35 mouse cellular contexts compared by ENCODE assay signal in the genomic region with DNA sequence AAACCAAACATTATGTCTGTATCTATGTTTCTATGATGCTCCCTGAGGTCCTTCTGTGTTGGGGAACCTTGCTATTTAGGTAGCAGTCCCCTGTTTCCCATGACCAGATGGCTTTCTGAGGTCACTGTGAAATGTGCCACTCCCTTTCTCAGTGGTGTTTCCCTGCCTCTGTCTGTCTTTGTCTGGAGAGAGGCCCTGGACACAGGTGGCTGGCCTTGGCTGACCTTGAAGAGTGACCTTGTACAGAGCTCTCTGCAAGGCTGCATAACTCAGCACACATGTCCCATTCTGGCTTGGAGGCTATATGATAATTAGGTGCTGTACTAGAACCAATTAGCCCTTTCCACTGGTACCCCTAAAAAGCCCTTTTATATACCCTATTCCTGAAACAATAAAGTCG. TPM values are rescaled to one million over a fixed set of nuclear protein-coding genes. Genes with fewer than 3 reads are reported as not detected.
DNase-seq lines count a peak whose midpoint lies in the region; ATAC-seq and TF ChIP-seq lines count a peak whose summit lies in the region.
"Had no signal": no experiment of that assay in that cellular context is flagged by ENCODE, and none has a peak within 500 bp of the region (broad histone marks: within the 10 kb centered on the region; RNA-seq: fewer than 3 reads in every experiment).

No protein-coding gene starts in this region.

- H3K36me3 ChIP-seq in hindbrain, embryonic 10.5 days = no peaks in the 10 kb centered on the region
- H3K36me3 ChIP-seq in hindbrain, embryonic 16.5 days (ENCODE audit: control insufficient read depth, insufficient read depth, low read length) = no peaks in the 10 kb centered on the region
- H3K36me3 ChIP-seq in ES-E14 (ENCODE audit: control insufficient read depth, insufficient read depth, low read length, poor library complexity, severe bottlenecking) = no peaks in the 10 kb centered on the region
- H3K36me3 ChIP-seq: embryonic facial prominence, embryonic 12.5 days; G1E; heart, embryonic 10.5 days; heart, embryonic 15.5 days; hindbrain, embryonic 13.5 days; limb, embryonic 12.5 days; liver, embryonic 12.5 days; midbrain, embryonic 12.5 days; neural tube, embryonic 12.5 days had no signal

- H3K4me3 ChIP-seq in hindbrain, embryonic 10.5 days = no peak overlapping the region
- H3K4me3 ChIP-seq in hindbrain, embryonic 16.5 days (ENCODE audit: low read length) = no peak overlapping the region
- H3K4me3 ChIP-seq in ES-E14 (ENCODE audit: insufficient read depth in 1 of 2, low read depth in 1 of 2, low read length in 2 of 2, poor library complexity in 1 of 2, severe bottlenecking in 1 of 2) = no peak overlapping the region
- H3K4me3 ChIP-seq: embryonic facial prominence, embryonic 12.5 days; heart, embryonic 10.5 days; heart, embryonic 15.5 days; hindbrain, embryonic 13.5 days; limb, embryonic 12.5 days; liver, embryonic 12.5 days; midbrain, embryonic 12.5 days; myocyte; neural tube, embryonic 12.5 days had no signal

- DNase-seq in hindbrain, embryonic 10.5 days (ENCODE audit: low spot score) = peak; percentile 15
- DNase-seq in kidney, postnatal 25 days = peak; percentile 3 to 40
- DNase-seq in kidney, adult 11 months = no peak
- peak; percentile 8 for DNase-seq in ES-E14 (ENCODE audit: low read depth, low spot score)
- DNase-seq in embryo, embryonic 11 days = peak; percentile 9
- DNase-seq in frontal cortex, postnatal 36 days (ENCODE audit: low spot score in 2 of 2) = no peak
- no peak for DNase-seq in ovary, postnatal 10 days (ENCODE audit: low spot score)
- DNase-seq: adrenal gland, postnatal 25 days; cerebellum, adult 11-12 months; cerebellum, adult 9-11 months; gastrocnemius, postnatal 14 days; layer of hippocampus, adult 9-11 months; liver, postnatal 0 days; lung, postnatal 36 days had no signal

- no peaks in the 10 kb centered on the region for H3K9me3 ChIP-seq in hindbrain, embryonic 10.5 days
- H3K9me3 ChIP-seq in hindbrain, embryonic 16.5 days (ENCODE audit: control insufficient read depth, low read length) = no peaks in the 10 kb centered on the region
- H3K9me3 ChIP-seq in ES-E14 (ENCODE audit: control insufficient read depth, insufficient read depth, low read depth, low read length) = no peaks in the 10 kb centered on the region
- H3K9me3 ChIP-seq: embryonic facial prominence, embryonic 12.5 days; heart, embryonic 10.5 days; heart, embryonic 15.5 days; hindbrain, embryonic 13.5 days; limb, embryonic 12.5 days; liver, embryonic 12.5 days; midbrain, embryonic 12.5 days; neural tube, embryonic 12.5 days had no signal

- ATAC-seq in hindbrain, embryonic 16.5 days = no peak
- ATAC-seq: CD4-positive, CD25-positive, alpha-beta regulatory T cell, adult 4 months; forebrain, embryonic 16.5 days; intestine, postnatal 0 days; liver, embryonic 12.5 days; liver, postnatal 0 days had no signal

- in situ Hi-C loops in ES-E14 (cut with MboI; ENCODE audit: low sequenced_read_pairs in 2 of 2, unreplicated experiment in 2 of 2) = no loop called here

- no peak overlapping the region for H3K9ac ChIP-seq in hindbrain, embryonic 16.5 days (ENCODE audit: low read depth, low read length)
- no peak overlapping the region for H3K9ac ChIP-seq in ES-E14 (ENCODE audit: insufficient read depth, low read depth, low read length, poor library complexity, severe bottlenecking)
- H3K9ac ChIP-seq: embryonic facial prominence, embryonic 12.5 days; heart, embryonic 15.5 days; hindbrain, embryonic 13.5 days; limb, embryonic 12.5 days; liver, embryonic 12.5 days; liver, postnatal 0 days; midbrain, embryonic 12.5 days; neural tube, embryonic 12.5 days had no signal

- peaks cover 8% of the 10 kb centered on the region for H3K4me1 ChIP-seq in hindbrain, embryonic 10.5 days (replicated peaks)
- no peaks in the 10 kb centered on the region for H3K4me1 ChIP-seq in hindbrain, embryonic 16.5 days (ENCODE audit: control insufficient read depth, insufficient read depth, low read depth, low read length)
- peaks cover 6% of the 10 kb centered on the region in 2 experiments; a peak in 2 of 4 replicates for H3K4me1 ChIP-seq in ES-E14 (ENCODE audit: control insufficient read depth in 2 of 2, insufficient read depth in 2 of 2, low read length in 2 of 2, poor library complexity in 1 of 2)
- H3K4me1 ChIP-seq: embryonic facial prominence, embryonic 12.5 days; hindbrain, embryonic 13.5 days; liver, embryonic 12.5 days; midbrain, embryonic 12.5 days; neural tube, embryonic 12.5 days had no signal

- WGBS in hindbrain, embryonic 10.5 days = 46% methylated on average over 1 of the region's 1 CpGs
- WGBS in hindbrain, embryonic 16.5 days = 41% methylated on average over 1 of the region's 1 CpGs

- H3K4me2 ChIP-seq in hindbrain, embryonic 16.5 days (ENCODE audit: low read length) = no peak overlapping the region
- H3K4me2 ChIP-seq: embryonic facial prominence, embryonic 12.5 days; heart, embryonic 15.5 days; hindbrain, embryonic 13.5 days; limb, embryonic 12.5 days; liver, embryonic 12.5 days; midbrain, embryonic 12.5 days; neural tube, embryonic 12.5 days had no signal

- H3K27me3 ChIP-seq in hindbrain, embryonic 10.5 days (ENCODE audit: insufficient read depth, poor library complexity, severe bottlenecking) = no peaks in the 10 kb centered on the region
- H3K27me3 ChIP-seq in hindbrain, embryonic 16.5 days (replicated peaks; ENCODE audit: control insufficient read depth, insufficient read depth, low read length) = no peaks in the 10 kb centered on the region
- H3K27me3 ChIP-seq: embryonic facial prominence, embryonic 12.5 days; heart, embryonic 15.5 days; hindbrain, embryonic 13.5 days; limb, embryonic 12.5 days; liver, embryonic 12.5 days; midbrain, embryonic 12.5 days; neural tube, embryonic 12.5 days had no signal

- no peak overlapping the region for H3K27ac ChIP-seq in hindbrain, embryonic 10.5 days
- no peak overlapping the region for H3K27ac ChIP-seq in hindbrain, embryonic 16.5 days (ENCODE audit: low read depth, low read length)
- H3K27ac ChIP-seq in ES-E14 (ENCODE audit: insufficient read depth, low read depth, low read length, poor library complexity, severe bottlenecking) = no peak overlapping the region
- H3K27ac ChIP-seq: embryonic facial prominence, embryonic 12.5 days; heart, embryonic 10.5 days; heart, embryonic 15.5 days; hindbrain, embryonic 13.5 days; limb, embryonic 12.5 days; liver, embryonic 12.5 days; midbrain, embryonic 12.5 days; neural tube, embryonic 12.5 days had no signal

TF ChIP-seq in ES-E14, 5 proteins besides CTCF, POLR2A, EP300 and RAD21:
- no peak for TF ChIP-seq MAFK (IDR thresholded peaks at IDR 0.05; ENCODE audit: insufficient read depth, low read depth, low read length)
- no peak for TF ChIP-seq ZC3H11A (IDR thresholded peaks at IDR 0.05; ENCODE audit: borderline replicate concordance, low read depth, low read length)
- no peak for TF ChIP-seq HCFC1 (IDR thresholded peaks at IDR 0.05; ENCODE audit: borderline replicate concordance, insufficient read depth, low read length)
- TF ChIP-seq ZNF384 (IDR thresholded peaks at IDR 0.05; ENCODE audit: low read depth, low read length) = no peak
- TF ChIP-seq CHD2 (IDR thresholded peaks at IDR 0.05; ENCODE audit: low read depth, low read length) = no peak

RNA-seq across cellular contexts. Expression of a gene that starts 21.0 kb away (rescaled TPM):
- 0.48 and 2.6 TPM in 2 replicates for polyA plus RNA-seq in hindbrain, embryonic 10.5 days (2016; fragmentation: Nextera tagmentation; extraction: Ambion mirVana)
- 0.10 and 0.20 TPM in 2 replicates for polyA plus RNA-seq in hindbrain, embryonic 16.5 days (2015; fragmentation: Nextera tagmentation; extraction: Ambion mirVana)
- not detected in 2 replicates for total RNA-seq in ES-E14 (2012; rRNA removed)
- total RNA-seq: G1E; left cerebral cortex, postnatal 10 days had no signal
- polyA plus RNA-seq: CD4-positive, CD25-positive, alpha-beta regulatory T cell, adult 4 months; G1E; myocyte; neural tube, embryonic 12.5 days had no signal

RNA-seq across cellular contexts. Expression of a gene that starts 45.5 kb away (rescaled TPM):
- polyA plus RNA-seq in hindbrain, embryonic 10.5 days (2016; fragmentation: Nextera tagmentation; extraction: Ambion mirVana) = 0.09 TPM in 1 of 2 replicates, not detected in the other
- not detected in 2 replicates for polyA plus RNA-seq in hindbrain, embryonic 16.5 days (2015; fragmentation: Nextera tagmentation; extraction: Ambion mirVana)
- total RNA-seq in ES-E14 (2012; rRNA removed) = 0.79 and 0.85 TPM in 2 replicates
- total RNA-seq: adrenal gland, postnatal 25 days; G1E; gastrocnemius, postnatal 14 days; granulocyte monocyte progenitor cell, adult 5-6 weeks; heart, postnatal 25 days; left cerebral cortex, postnatal 10 days; megakaryocyte, adult 5-6 weeks; midbrain, postnatal 0 days had no signal
- polyA plus RNA-seq: CD4-positive, CD25-positive, alpha-beta regulatory T cell, adult 4 months; embryonic facial prominence, embryonic 12.5 days; forebrain, embryonic 16.5 days; G1E; heart, embryonic 10.5 days; heart, embryonic 15.5 days; hindbrain, embryonic 13.5 days; limb, embryonic 12.5 days; lung, embryonic 16.5 days; midbrain, embryonic 12.5 days; midbrain, postnatal 0 days; myocyte; neural tube, embryonic 12.5 days; testis, adult 2 months had no signal

RNA-seq across cellular contexts. Expression of a gene that starts 52.8 kb away (rescaled TPM):
- not detected in 2 replicates for polyA plus RNA-seq in hindbrain, embryonic 10.5 days (2016; fragmentation: Nextera tagmentation; extraction: Ambion mirVana)
- polyA plus RNA-seq in hindbrain, embryonic 16.5 days (2015; fragmentation: Nextera tagmentation; extraction: Ambion mirVana) = not detected in 2 replicates
- not detected in 2 replicates for total RNA-seq in ES-E14 (2012; rRNA removed)
- total RNA-seq: adrenal gland, postnatal 25 days; G1E; granulocyte monocyte progenitor cell, adult 5-6 weeks; left cerebral cortex, postnatal 10 days; megakaryocyte, adult 5-6 weeks; midbrain, postnatal 0 days had no signal
- polyA plus RNA-seq: CD4-positive, CD25-positive, alpha-beta regulatory T cell, adult 4 months; embryonic facial prominence, embryonic 12.5 days; forebrain, embryonic 16.5 days; G1E; heart, embryonic 10.5 days; hindbrain, embryonic 13.5 days; limb, embryonic 12.5 days; midbrain, embryonic 12.5 days; midbrain, postnatal 0 days; myocyte; neural tube, embryonic 12.5 days; testis, adult 2 months had no signal

Comparison
In these comparisons a context has a peak if more than half of its experiments do, and no peak if none do; other contexts are left out.
1. DNase-seq: peak in hindbrain, embryonic 10.5 days (single experiment), kidney, postnatal 25 days (2 of 2), ES-E14 (single experiment) and embryo, embryonic 11 days (single experiment); none in kidney, adult 11 months (single experiment), frontal cortex, postnatal 36 days (0 of 2) and ovary, postnatal 10 days (single experiment).